Mouse (Mus musculus) frontal cortex, postnatal 10 days (tissue): ENCODE data around the gene 2310057M21Rik.

Experiments
- DNase-seq, 2 experiments: peaks; one replicate each; pipeline ENCODE4 v3.0.0; 2022; ENCODE audit warnings: low spot score in 2 of 2, mixed read lengths in 1 of 2

The 2310057M21Rik gene

DNA sequence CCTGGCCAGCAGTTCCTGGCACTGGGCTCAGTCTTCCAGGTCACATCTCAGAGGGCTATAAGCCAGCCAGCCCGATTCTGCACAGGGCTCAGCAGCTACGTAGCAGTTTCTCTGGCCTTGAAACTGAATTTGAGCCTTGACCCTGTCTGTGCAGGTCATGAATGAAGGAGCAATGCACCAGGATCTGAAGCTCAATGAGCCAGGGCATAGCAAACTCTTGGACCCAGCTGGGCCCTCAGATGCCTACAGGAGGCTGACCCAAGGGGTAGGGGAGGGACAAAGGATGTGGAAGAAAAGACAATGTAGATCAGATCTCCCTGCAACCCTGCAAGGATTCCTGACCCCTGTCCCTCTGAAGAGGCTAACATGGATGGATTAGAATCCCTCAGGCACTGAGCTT, 40.4 kb downstream of the 2310057M21Rik start, which contains the start of gene Cuzd1:
Cuzd1 (minus strand) TSS at position 101 of the 400 bp plus-strand sequence.
- no peak for DNase-seq

DNA sequence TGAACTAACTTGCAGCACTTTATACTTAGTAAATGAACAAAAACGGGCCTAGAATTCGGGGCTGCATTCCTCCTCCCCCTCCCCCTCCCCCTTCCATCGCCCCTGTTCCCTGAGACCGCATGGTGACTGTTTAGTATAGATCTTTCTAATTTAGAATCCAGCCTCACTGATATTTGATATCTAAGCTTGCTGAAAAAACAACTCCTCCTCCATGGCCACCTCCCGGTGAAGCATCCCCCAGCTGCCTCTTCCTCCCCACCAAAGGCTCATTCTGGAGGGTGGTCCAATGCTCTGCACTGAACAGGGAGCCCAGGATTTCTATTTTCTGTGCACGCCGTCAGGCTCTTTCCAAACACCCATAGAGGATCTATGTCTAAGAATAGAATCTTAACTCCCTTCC, 44.2 kb downstream of the 2310057M21Rik start:
- no peak for DNase-seq

- DNase-seq = no peak
These were observed 45.0 kb downstream of the 2310057M21Rik start for GRCm38 (mm10) chr7:131317587-131317986.

DNA sequence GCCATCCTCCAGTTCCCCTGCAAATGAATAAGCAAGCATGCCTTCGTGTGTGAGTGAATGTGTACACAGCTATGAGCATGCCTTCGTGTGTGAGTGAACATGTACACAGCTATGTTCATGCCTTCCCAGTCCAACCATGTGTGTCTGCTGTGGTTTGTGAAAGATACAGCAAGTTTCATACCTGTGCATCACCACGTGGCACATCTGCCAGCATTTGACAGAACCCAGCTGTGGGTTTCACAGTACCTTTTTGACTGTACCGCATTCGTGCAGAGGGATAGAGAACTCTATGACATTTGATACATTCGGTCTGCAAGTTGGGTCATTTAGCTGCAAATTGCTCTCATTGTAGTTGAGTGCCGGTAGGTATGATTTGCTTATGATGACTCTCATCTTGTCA, 48.1 kb downstream of the 2310057M21Rik start:
- no peak for DNase-seq

- DNase-seq = no peak
These were observed 55.8 kb downstream of the 2310057M21Rik start for GRCm38 (mm10) chr7:131306733-131307132.

- DNase-seq = no peak
These were observed 59.2 kb downstream of the 2310057M21Rik start for GRCm38 (mm10) chr7:131303340-131303739.

DNA sequence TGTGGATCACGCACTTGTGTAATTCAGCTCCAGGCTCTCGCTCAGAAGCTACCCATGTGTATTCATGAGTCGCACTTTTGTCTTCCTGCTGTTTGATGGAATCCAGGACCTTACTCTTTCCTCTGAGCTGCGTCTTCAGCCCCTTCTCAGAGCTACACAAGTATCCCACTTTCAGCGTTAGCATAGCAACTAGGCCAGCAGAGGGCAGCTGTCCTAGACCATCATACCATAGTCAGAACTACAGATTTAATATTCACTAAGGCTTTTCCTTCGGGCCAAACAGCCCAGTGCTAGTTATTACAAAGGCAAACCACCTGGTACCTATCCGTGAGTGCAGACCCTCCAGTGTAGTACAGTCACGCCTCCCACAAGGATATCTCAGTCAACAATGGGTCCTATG, 65.4 kb downstream of the 2310057M21Rik start:
- no peak for DNase-seq
